Mouse (Mus musculus): ENCODE results near the gene Ube4b. TPM values are rescaled to one million over a fixed set of nuclear protein-coding genes. Genes with fewer than 3 reads are reported as not detected.

Ube4b gene
- 10 to 100 TPM; 48.3 to 62.3 TPM for total RNA-seq (2023)

DNA sequence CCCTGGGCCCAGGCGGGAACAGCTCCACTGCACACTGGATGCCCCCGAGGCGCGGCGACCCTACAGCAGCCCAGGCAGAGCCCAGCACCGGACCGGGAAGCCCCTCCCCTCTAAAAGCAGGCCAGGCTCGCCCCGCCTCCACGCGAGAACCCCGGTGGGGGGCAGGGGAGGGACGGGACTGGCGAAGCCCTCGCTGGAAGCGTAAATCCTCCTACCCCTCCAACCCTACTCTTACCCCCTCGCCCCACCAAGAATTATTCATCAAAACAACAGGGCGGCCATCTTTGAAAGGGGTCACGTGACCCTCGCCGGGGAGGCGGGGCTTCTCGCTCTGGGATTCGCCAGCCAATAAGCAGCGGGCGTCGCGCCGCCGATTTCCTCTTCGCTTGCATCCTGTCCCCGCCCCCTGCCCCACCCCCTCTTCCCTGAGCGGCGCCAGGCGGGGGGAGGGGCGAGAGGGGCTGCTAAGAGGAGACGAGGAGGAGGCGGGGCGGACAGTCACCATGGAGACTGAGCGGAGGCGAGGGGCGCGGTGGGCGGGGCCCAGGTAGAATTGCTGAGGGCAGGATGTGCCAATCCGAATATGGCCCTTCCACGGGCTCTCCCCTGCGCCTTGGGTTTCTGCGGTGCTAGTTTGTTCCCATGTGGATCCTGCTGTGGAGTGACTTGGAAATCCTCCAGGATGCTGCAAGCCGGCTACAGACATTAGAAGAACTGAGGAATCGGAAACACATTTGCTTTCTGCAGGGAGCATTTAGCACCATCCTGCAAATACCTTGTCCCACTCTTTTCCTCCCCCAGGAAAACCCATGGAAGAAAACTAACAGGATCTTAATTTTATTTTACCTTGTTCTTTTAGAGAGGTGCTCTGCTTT is at the start of gene Ube4b:
TSS of gene Ube4b (minus strand) at position 425 of the 875 bp plus-strand sequence.

DNA sequence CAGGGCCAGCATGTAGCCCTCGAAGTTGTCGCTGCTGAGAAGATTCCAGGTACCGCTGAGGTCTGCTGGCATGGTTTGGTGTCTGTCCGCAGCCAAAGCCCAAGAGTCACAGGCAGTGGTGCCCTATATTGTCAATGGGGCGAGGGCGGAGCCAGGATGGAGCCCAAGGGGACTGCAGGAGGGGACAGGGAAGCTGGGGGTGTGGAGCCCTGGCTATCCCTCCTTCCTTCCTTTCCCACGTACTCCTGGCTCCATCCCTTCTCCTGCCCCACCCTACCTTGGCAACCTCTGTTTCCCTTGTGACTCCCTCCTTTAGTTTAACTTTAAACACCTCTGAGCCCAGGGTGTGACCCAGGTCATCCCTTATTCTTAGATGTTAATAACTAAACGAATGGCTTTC is 28.3 kb upstream of the Ube4b start, which contains the start of gene Rbp7:
TSS of gene Rbp7 (minus strand) at position 100 of the 400 bp plus-strand sequence.

DNA sequence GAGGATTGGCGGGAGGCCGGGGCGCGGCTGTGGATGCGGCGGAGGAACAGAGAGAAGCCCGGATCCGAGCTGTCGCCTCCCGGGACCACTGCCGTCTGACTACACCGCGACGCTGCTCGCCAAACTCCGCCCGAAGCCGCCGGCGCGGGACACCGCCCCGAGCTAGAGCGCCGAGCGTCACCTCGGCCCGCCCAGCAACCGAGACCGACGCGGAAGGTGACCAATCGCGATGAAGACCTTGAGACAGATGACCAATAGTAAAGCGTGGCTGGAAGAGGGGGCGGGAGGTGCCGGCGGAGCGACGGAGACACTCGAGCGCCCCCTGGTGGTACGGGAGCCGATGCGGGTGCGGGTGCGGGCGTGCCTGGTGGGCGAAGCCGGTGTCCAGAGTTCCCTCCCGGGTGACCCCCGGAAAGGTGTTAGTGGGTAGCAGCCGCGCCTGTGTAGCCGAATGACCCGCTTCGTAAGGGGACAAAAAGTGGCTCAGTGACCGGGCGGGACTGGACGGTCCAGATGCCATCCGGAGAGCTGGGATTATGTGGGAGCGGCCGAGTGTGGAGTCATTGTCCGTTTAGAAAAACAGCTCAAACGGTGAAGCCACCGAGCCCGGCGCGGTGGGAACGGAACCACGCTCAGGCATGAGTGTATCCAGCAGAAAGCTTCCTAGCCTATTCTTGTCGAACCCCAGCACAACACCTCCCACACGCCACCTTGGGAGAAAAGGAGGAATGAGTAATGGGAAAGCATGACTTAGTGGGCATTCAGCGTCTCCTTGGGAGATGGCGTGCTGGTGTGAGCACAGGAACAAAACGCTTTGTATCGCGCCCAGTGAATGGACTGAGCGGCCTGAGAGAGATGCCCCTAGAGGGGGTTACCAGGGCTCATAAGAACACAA is 118.7 kb downstream of the Ube4b start, which contains the start of gene Kif1b:
TSS of gene Kif1b (minus strand) at position 98 of the 895 bp plus-strand sequence.

Other genes starting within 250 kb of the Ube4b start
- gene Kif1b, start 119.1 kb downstream of the Ube4b start, total RNA-seq (2023) = 10 to 100 TPM; 35.0 to 40.4 TPM
- gene Rbp7, start 28.2 kb upstream of the Ube4b start, total RNA-seq (2023) = not detected
- gene Tmem274, start 50.6 kb upstream of the Ube4b start, total RNA-seq (2023) = not detected
- gene Nmnat1, start 58.5 kb upstream of the Ube4b start, total RNA-seq (2023) = 1 to 10 TPM; 4.0 to 4.4 TPM
- gene Lzic, start 58.5 kb upstream of the Ube4b start, total RNA-seq (2023) = 10 to 100 TPM; 12.7 to 13.8 TPM
- gene Ctnnbip1, start 91.5 kb upstream of the Ube4b start, total RNA-seq (2023) = 1 to 10 TPM; 7.9 to 8.4 TPM
- gene Clstn1, start 159.7 kb upstream of the Ube4b start, total RNA-seq (2023) = 1 to 10 TPM; 9.3 to 9.7 TPM